Mouse (Mus musculus): ENCODE results near the gene Ess2. TPM values are rescaled to one million over a fixed set of nuclear protein-coding genes. Genes with fewer than 3 reads are reported as not detected.
"Not testable (repeated sequence)": the region's sequence is repeated elsewhere in the genome, so short reads cannot be mapped to it uniquely, and the experiment has no call there.

The Ess2 gene
- polyA plus RNA-seq (2016; fragmentation: Nextera tagmentation; extraction: Ambion mirVana): 55.2 and 56.2 TPM in 2 replicates

- WGBS: under 1% methylated on average over 35 of the region's 35 CpGs
- peak within 1 kb of the TSS; percentile 94 for H3K27ac ChIP-seq
Measured at GRCm38 (mm10) chr16:17911052-17911595, at the start of gene Ess2. TSS of gene Ess2 (minus strand) at chr16:17911348.

GRCm38 (mm10) chr16:17956052-17956638 is 45.0 kb upstream of the Ess2 start:
- 97% methylated on average over 17 of the region's 17 CpGs for WGBS
- H3K4me3 ChIP-seq; H3K36me3 ChIP-seq (replicated peaks); DNase-seq (ENCODE audit: extremely low spot score, low spot score); H3K27ac ChIP-seq; H3K27me3 ChIP-seq (ENCODE audit: poor library complexity, severe bottlenecking); H3K9me3 ChIP-seq; H3K4me1 ChIP-seq: not testable (repeated sequence)

More at GRCm38 (mm10) chr16:17911052-17911595, at the start of gene Ess2:
- H3K9me3 ChIP-seq: no peaks in the 10 kb centered on the region
- peaks cover 37% of the 10 kb centered on the region for H3K36me3 ChIP-seq (replicated peaks)
- H3K4me1 ChIP-seq: peaks cover 22% of the 10 kb centered on the region
- peak within 1 kb of the TSS; percentile 82 for H3K4me3 ChIP-seq
- DNase-seq (ENCODE audit: extremely low spot score, low spot score): peak; percentile 90
- peaks cover 47% of the 10 kb centered on the region for H3K27me3 ChIP-seq (ENCODE audit: poor library complexity, severe bottlenecking)

DNA sequence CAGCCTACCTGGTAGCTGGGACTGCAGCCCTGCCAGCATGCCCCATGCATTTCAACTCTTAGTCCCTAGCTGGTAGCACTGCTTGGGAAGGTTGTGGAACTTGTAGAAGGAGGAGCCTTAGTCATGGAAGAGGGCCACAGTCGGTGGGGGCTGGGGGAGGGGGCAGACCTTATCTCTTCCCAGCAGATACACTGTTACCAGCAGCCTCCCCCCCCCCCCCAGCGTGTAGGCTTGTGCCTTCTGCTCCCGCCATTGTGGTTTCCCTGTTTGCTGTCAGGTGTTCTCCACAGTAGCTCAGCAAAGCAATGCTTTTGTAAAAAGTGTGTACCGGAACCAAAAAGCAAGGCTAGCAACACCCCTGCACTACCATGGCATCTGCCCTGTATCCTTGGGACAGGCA is 40.5 kb upstream of the Ess2 start:
- H3K4me3 ChIP-seq: no peak overlapping the region
- no peaks in the 10 kb centered on the region for H3K36me3 ChIP-seq (replicated peaks)
- no peak for DNase-seq (ENCODE audit: extremely low spot score, low spot score)
- WGBS: 90% methylated on average over 4 of the region's 4 CpGs
- no peaks in the 10 kb centered on the region; the same call in 1 of the 2 replicates for H3K9me3 ChIP-seq
- peaks cover 20% of the 10 kb centered on the region for H3K4me1 ChIP-seq
- no peaks in the 10 kb centered on the region for H3K27me3 ChIP-seq (ENCODE audit: poor library complexity, severe bottlenecking)
- no peak overlapping the region for H3K27ac ChIP-seq

GRCm38 (mm10) chr16:17950068-17950467 is 38.9 kb upstream of the Ess2 start:
- Histone ChIP-seq H3K9me3 (no peaks in the 10 kb centered on the region), H3K4me1 (peaks cover 25% of the 10 kb centered on the region), H3K4me3 (no peak overlapping the region), H3K27me3 (ENCODE audit: poor library complexity, severe bottlenecking) (no peaks in the 10 kb centered on the region), H3K36me3 (replicated peaks) (no peaks in the 10 kb centered on the region), H3K27ac (peak overlapping the region; percentile 83)
- no peak for DNase-seq (ENCODE audit: extremely low spot score, low spot score)
- 47% methylated on average over 4 of the region's 4 CpGs for WGBS

- Histone ChIP-seq H3K36me3 (replicated peaks) (no peaks in the 10 kb centered on the region), H3K27ac (peak overlapping the region; percentile 83), H3K9me3 (no peaks in the 10 kb centered on the region), H3K27me3 (ENCODE audit: poor library complexity, severe bottlenecking) (no peaks in the 10 kb centered on the region), H3K4me1 (peaks cover 26% of the 10 kb centered on the region), H3K4me3 (peak overlapping the region; percentile 16; the same call in 1 of the 2 replicates)
- 24% methylated on average over 2 of the region's 2 CpGs for WGBS
- peak; percentile 52 for DNase-seq (ENCODE audit: extremely low spot score, low spot score)
Measured at GRCm38 (mm10) chr16:17949421-17949877, 38.3 kb upstream of the Ess2 start.

GRCm38 (mm10) chr16:17945081-17945831 is 34.1 kb upstream of the Ess2 start:
- no peak overlapping the region for H3K4me3 ChIP-seq
- no peaks in the 10 kb centered on the region for H3K36me3 ChIP-seq (replicated peaks)
- no peak overlapping the region for H3K27ac ChIP-seq
- H3K27me3 ChIP-seq (ENCODE audit: poor library complexity, severe bottlenecking): no peaks in the 10 kb centered on the region
- no peak for DNase-seq (ENCODE audit: extremely low spot score, low spot score)
- H3K4me1 ChIP-seq: peaks cover 22% of the 10 kb centered on the region
- no peaks in the 10 kb centered on the region for H3K9me3 ChIP-seq
- 63% methylated on average over 7 of the region's 7 CpGs for WGBS

DNA sequence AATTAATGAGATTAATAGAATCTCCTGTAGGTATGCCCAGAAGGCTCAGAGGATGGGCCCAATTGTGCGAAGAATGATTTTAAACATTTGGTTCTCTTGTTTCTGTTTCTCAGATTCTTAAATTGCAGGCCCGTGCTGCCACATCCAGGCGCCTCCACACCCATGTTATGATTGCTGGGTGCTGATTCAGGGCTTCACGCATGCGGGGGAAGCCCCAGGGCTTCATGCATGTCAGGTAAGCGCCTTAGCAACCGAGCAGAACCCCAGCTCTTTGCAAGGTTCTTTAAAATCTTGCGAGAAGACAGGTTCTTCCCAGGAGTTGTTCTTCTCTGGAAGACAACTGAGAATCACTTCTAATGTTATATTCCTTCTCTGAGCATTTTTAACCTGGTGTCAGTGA is 32.3 kb upstream of the Ess2 start:
- Histone ChIP-seq H3K27me3 (ENCODE audit: poor library complexity, severe bottlenecking) (no peaks in the 10 kb centered on the region), H3K4me3 (no peak overlapping the region), H3K36me3 (replicated peaks) (no peaks in the 10 kb centered on the region), H3K9me3 (no peaks in the 10 kb centered on the region), H3K27ac (no peak overlapping the region), H3K4me1 (peaks cover 14% of the 10 kb centered on the region; the same call in 1 of the 2 replicates)
- WGBS: 68% methylated on average over 8 of the region's 8 CpGs
- DNase-seq (ENCODE audit: extremely low spot score, low spot score): no peak

GRCm38 (mm10) chr16:17939255-17939751 is 28.2 kb upstream of the Ess2 start:
- H3K27ac ChIP-seq: no peak overlapping the region
- no peaks in the 10 kb centered on the region for H3K9me3 ChIP-seq
- no peak overlapping the region for H3K4me3 ChIP-seq
- H3K36me3 ChIP-seq (replicated peaks): no peaks in the 10 kb centered on the region
- DNase-seq (ENCODE audit: extremely low spot score, low spot score): no peak
- H3K4me1 ChIP-seq: peaks cover 8% of the 10 kb centered on the region; the same call in 1 of the 2 replicates
- 66% methylated on average over 9 of the region's 9 CpGs for WGBS
- H3K27me3 ChIP-seq (ENCODE audit: poor library complexity, severe bottlenecking): peaks cover 29% of the 10 kb centered on the region

- no peaks in the 10 kb centered on the region for H3K9me3 ChIP-seq
- H3K4me1 ChIP-seq: peaks cover 8% of the 10 kb centered on the region; the same call in 1 of the 2 replicates
- peak; percentile 60 for DNase-seq (ENCODE audit: extremely low spot score, low spot score)
- no peaks in the 10 kb centered on the region for H3K36me3 ChIP-seq (replicated peaks)
- no peak overlapping the region for H3K27ac ChIP-seq
- no peak overlapping the region for H3K4me3 ChIP-seq
- WGBS: 9% methylated on average over 7 of the region's 7 CpGs
- H3K27me3 ChIP-seq (ENCODE audit: poor library complexity, severe bottlenecking): peaks cover 34% of the 10 kb centered on the region
Measured at GRCm38 (mm10) chr16:17938821-17939220, 27.7 kb upstream of the Ess2 start.

GRCm38 (mm10) chr16:17938187-17938586 is 27.0 kb upstream of the Ess2 start:
- DNase-seq (ENCODE audit: extremely low spot score, low spot score): no peak
- peaks cover 8% of the 10 kb centered on the region; the same call in 1 of the 2 replicates for H3K4me1 ChIP-seq
- no peaks in the 10 kb centered on the region for H3K36me3 ChIP-seq (replicated peaks)
- H3K27ac ChIP-seq: no peak overlapping the region
- H3K27me3 ChIP-seq (ENCODE audit: poor library complexity, severe bottlenecking): peaks cover 35% of the 10 kb centered on the region
- 85% methylated on average over 7 of the region's 7 CpGs for WGBS
- H3K4me3 ChIP-seq: no peak overlapping the region
- no peaks in the 10 kb centered on the region for H3K9me3 ChIP-seq

GRCm38 (mm10) chr16:17936776-17937175 is 25.6 kb upstream of the Ess2 start:
- H3K4me1 ChIP-seq: peaks cover 8% of the 10 kb centered on the region; the same call in 1 of the 2 replicates
- DNase-seq (ENCODE audit: extremely low spot score, low spot score): no peak
- no peaks in the 10 kb centered on the region for H3K9me3 ChIP-seq
- 88% methylated on average over 10 of the region's 10 CpGs for WGBS
- H3K36me3 ChIP-seq (replicated peaks): no peaks in the 10 kb centered on the region
- no peak overlapping the region for H3K4me3 ChIP-seq
- H3K27ac ChIP-seq: no peak overlapping the region
- peaks cover 38% of the 10 kb centered on the region for H3K27me3 ChIP-seq (ENCODE audit: poor library complexity, severe bottlenecking)

DNA sequence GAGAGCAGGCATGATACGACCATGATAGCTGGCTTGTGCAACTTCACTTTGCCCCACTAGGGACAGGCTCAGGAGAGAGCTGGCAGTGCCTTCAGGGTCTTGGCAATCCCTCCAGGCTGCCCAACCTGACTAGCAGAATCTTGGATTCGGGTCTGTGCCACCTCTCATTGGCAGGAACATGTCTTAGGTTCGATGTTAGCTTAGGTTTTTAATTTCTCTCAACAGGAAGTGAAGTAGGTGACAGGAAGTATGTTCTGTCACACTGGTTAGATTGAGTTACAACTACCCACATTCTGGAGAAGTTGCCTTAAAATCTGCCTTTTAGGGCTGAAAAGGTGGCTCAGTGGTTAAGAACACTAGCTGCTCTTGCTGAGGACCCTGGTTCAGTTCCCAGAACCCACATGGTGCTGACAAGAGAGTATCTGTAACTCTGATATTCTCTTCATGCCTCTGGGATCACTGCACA is 23.3 kb upstream of the Ess2 start:
- no peak overlapping the region for H3K4me3 ChIP-seq
- H3K4me1 ChIP-seq: peaks cover 11% of the 10 kb centered on the region
- H3K9me3 ChIP-seq: no peaks in the 10 kb centered on the region
- no peak for DNase-seq (ENCODE audit: extremely low spot score, low spot score)
- 69% methylated on average over 3 of the region's 3 CpGs for WGBS
- peaks cover 61% of the 10 kb centered on the region for H3K27me3 ChIP-seq (ENCODE audit: poor library complexity, severe bottlenecking)
- no peak overlapping the region for H3K27ac ChIP-seq
- no peaks in the 10 kb centered on the region for H3K36me3 ChIP-seq (replicated peaks)
